Mouse (Mus musculus) adipocyte (in vitro differentiated cells): ENCODE measurements at regions not wholly inside any gene's neighbourhood (a gene's known extent, or its start where the extent isn't known, plus 50 kb on each side); places are given as distances from the start of the nearest gene placed in this dataset.
A peak's percentile ranks its signal among the peaks of the same experiment; 100 is the strongest.

ENCODE experiments used
- DNase-seq: peaks from one replicate; pipeline ENCODE4 v3.0.0-alpha.2; 2016; ENCODE audit warnings: low spot score

- DNase-seq: peak; percentile 33
These were observed 85.0 kb downstream of the Arl4a start for GRCm38 (mm10) chr12:39952854-39953253.

- DNase-seq: peak; percentile 28
These were observed 85.9 kb downstream of the Arl4a start for GRCm38 (mm10) chr12:39951911-39952310.

DNA sequence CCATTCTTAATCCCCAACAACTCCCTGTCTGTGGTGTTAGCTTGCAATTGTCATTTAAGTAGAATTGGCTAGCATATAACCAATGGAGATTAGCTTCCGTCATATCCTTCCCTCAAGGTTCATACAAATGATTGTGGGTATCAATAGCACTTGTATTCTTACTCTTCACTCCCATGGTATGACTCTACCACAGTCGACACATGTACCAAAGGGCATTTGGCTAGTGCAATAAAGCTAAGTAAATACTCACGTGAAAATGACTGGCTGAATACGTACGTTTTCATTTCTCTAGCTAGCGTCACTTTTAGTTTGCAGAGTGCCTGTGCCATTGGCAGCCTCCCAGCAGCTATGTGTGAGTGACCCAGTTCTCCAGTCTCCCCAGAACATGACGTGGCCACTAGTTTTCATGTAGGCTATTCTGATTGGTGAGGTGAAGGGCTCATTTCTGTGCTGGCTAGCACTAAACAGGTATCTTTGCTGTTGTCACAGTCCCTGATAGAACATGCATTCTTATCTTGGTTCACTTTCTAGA, 87.5 kb downstream of the Arl4a start:
- no peak for DNase-seq

DNA sequence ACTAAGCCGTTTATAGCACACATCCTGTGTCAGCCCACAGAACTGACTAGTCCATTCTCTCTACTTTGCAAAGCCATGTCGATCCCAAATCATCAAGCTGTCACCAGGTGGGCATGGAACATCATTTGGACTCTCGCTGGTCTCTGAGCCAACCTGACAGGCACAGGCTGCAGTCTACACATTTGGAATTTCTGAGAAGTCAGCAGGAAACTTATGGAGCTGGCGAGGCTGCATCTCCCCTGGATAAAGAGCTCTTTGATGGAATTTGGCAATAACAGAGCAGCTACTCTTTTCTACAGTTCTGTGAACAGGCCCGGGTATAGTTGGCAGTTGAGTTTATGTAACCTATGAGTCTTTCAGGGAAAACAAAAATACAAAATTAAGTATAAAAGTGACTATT, 94.9 kb downstream of the Arl4a start:
- no peak for DNase-seq

DNA sequence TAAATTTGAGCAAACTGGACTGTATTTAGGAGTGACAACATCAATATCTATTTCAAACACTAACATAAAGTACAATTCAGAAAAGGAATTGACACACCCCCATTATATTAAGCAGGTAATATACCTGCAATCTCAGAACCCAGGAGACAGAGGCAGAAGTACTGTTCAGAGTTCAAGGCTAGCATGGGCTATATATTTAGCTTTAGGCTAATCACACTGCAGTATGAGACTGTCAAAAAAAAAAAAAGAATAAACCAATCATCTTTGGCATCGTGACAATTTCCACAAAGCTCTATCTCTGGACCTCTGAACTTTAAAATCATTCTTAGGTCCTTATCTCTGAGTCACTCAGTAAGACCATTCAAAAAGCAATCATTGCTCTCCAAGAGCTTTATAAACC, 96.7 kb downstream of the Arl4a start:
- no peak for DNase-seq

DNA sequence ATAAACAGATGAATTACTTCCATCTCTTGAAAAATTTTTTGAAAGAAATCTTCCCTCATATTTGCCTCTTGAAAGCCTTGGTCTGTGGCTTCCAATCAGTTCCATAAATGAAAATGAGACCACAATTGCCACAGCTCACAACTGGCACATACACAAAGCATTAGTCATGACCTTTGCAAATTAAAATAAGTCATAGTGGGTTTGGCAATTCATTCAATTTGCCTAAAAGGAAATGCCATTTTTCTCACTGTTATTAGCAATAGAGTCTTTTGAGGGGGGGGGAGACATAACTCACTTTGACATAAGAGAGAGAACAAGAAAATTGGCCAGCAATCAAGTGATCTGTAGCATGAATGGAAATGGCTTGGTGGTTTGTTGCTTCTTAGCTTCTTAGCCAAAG, 98.8 kb downstream of the Arl4a start:
- DNase-seq: no peak

DNA sequence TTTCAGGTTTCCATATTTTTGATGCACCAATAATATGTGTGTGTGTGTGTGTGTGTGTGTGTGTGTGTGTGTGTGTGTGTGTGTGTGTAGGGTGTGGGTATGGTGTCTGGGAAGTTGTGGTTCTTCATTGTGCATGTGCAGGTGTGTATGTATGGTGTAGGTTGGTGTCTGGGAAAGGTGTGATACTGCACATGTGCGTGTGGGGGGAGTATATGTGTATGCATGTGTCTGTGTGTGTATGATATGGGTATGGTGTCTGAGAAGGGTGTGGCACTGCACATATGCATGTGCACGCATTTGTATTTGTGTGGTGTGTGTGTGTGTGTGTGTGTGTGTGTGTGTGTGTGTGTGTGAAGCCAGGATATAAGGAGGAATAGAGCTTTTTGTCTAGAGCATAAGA, 99.6 kb downstream of the Arl4a start:
- no peak for DNase-seq

- no peak for DNase-seq
These were observed 101.5 kb downstream of the Arl4a start for GRCm38 (mm10) chr12:39936331-39936730.

DNA sequence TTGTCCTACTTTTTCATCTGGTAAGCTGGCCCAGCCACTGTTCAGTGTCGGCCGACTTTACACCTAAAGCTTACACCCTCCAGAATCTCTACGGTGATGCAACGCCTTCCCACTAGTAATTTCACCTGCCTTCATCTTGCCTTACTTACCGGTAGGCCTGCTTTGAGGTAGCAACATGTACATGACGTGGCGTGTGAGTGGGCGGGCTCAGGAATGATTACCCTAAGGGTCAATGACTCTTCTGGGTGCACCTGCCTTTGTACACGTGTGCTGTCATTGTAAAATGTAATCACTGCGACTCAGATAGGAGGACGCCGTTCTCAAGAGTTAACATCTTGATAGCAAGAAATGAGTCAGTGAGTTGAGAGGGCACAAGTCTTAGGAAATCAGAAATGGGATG, 102.0 kb downstream of the Arl4a start:
- no peak for DNase-seq

DNA sequence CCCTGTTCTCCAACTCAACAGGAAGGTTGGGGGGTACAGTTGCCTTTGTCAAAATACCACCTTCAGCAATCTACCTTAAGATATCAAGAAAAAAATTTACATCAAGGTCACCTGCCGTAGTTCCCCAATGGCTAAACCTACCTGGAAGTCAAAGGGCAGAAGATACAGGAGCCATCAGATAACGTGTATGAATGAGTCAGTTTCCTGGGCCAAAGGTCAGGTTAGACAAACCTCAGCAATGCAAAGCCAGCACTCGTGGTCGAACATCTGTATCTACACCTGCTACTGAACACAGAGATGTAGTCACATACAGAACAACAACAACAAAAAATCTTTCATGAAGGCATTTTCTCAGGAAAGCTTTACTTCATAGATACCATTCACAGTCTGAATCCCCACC, 102.9 kb downstream of the Arl4a start:
- no peak for DNase-seq

GRCm38 (mm10) chr12:39931251-39931650, 106.6 kb downstream of the Arl4a start:
- DNase-seq: no peak

GRCm38 (mm10) chr12:39927902-39928301, 109.9 kb downstream of the Arl4a start:
- no peak for DNase-seq

DNA sequence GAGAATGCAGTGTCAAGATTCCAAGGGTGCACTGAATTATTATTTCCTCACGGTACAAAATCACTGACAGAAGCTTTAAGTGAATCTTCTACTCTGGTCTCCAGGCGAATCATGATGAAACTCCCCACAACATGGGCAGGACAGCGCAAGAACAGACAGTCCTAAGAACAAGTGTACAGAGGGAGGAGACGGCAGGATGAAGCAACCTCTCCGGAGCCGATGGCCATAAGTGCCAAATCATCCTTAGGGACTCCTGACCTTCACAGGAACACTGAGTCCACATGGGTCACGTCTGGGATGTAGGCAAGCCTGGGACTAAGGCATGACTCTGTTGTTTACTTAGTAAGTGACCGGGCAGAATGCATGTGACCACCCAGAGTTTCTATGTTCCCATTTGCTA, 110.8 kb downstream of the Arl4a start:
- peak; percentile 8 for DNase-seq

GRCm38 (mm10) chr12:39921481-39921880, 116.3 kb downstream of the Arl4a start:
- DNase-seq: no peak

DNA sequence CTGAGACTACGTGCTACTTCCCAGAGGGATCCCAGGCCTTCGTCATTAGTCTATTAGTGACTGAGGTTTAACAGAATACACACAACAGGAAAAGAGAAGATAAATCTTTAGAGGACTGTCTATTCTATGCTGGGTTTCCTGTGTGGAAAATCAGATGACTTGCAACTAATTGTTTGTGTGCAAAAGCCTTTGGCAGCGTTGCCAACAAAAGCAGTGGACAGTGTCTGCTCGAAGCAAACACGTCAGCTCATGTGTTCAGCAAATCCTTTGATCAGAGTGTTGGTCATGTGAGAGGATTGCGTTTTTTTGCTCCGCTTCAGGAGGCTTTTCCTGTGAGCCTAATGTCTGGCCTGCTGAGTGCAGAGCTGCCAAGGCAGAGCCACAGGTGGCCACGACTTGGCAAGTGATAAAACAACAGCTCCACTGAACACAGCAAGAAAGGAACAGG, 117.3 kb downstream of the Arl4a start:
- peak; percentile 14 for DNase-seq

- no peak for DNase-seq
These were observed 117.9 kb downstream of the Arl4a start for GRCm38 (mm10) chr12:39919909-39920308.

DNA sequence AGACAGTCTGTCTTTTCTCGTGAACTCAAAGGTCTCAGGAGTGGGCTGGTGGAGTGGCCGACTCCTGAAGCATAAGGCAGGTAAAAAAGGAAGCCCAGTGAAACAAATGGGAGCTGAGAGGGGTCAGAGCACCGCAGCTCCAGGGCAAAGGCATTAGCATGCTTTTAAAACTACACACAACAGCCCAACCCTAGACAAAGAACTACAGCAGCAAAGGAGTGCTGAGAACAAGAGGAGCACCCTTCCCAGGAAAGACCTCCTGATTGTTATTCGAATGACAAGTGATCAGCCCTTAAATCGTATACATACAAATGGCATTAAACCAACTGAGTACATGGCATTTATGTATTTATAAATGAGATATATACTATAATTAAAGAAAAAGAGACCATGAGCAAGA, 149.3 kb downstream of the Arl4a start:
- no peak for DNase-seq

GRCm38 (mm10) chr12:39885366-39885765, 152.5 kb downstream of the Arl4a start:
- DNase-seq: no peak

GRCm38 (mm10) chr12:39880309-39880708, 157.5 kb downstream of the Arl4a start:
- no peak for DNase-seq

DNA sequence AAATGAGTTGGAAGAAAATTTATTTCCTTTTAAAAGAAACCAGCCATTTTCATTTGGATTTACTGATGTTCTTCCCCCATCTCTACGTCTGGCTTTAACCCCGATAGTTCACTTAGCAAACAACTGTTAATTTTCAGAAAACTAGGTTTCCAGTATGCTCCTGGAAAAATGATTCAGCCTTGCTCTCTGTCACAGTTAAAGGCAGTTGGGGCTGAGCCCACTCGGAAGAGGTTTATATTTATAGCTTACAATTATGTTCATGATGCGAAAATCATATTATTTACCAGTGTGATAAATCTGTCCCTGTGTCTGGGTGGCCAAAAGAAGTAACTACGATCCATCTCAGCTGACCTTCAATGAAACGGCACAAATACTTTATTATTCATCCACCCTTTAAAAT, 163.9 kb downstream of the Arl4a start:
- DNase-seq: no peak

DNA sequence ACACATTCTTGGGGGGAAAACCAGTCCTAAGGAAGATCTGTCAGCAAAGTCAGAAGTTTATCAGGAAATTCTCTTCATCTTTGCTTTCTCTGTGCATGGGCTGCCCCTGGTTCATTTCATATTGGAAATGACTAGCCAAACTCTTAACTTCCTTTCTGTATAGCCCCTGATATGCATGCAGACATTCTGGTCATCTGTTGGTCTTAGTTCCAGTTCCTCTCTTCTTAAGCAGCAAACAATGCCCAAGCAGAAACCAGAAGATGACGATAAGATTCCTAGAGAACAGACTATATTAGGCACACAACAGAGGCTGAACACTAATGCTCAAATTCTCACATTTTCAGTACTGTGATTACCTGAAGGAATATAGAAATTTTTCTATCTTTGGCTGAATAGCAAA, 176.0 kb downstream of the Arl4a start:
- no peak for DNase-seq

DNA sequence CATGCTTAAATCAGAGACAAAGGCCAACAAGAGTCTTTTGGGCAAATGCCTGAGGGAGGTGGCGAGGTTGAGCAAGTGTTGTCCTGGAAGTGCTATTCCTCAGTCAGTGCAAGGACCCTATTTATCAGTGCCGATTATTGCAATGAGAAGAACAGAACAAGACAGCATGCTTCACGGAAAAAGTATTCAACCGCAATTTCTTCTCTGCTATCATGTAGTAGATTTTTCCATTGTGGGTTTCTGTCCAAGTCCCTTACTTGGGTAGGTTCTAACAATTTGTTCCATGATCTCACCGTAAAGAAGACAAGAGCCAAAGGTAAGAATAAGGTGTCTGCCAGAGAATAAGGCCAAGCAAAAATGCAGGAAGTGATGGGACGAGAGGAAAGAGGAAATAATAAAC, 186.2 kb downstream of the Arl4a start:
- no peak for DNase-seq

GRCm38 (mm10) chr12:39849346-39850058, 188.3 kb downstream of the Arl4a start:
- DNase-seq: no peak

DNA sequence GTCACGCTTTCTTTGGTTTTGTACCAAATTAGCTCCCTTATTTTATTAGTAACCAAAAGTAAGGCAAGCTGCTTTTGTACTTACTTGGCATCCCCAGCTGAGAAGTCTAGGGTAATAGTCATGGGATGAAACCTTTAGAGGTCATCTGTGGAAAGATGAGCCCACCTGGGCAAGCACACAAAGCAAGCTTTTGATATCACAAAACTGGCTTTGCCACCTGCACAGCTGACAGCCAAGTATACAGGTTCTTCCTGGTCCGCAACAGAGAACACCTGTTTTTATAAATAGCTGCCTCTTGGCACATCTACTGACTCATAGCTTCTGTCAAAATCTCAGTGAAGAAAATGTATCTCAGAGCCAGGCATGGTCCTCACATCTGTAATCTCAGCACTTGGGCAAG, 197.2 kb downstream of the Arl4a start:
- no peak for DNase-seq
